Mouse (Mus musculus) embryonic facial prominence, embryonic 15.5 days (tissue): ENCODE data around the gene Pnpla7. TPM values are rescaled to one million over a fixed set of nuclear protein-coding genes. Genes with fewer than 3 reads are reported as not detected.

Source experiments
- ATAC-seq: fragments of 200-750 bp; cut with Nextera tagmentation; 2 replicates; pipeline ENCODE4 v1.8.0; 2017; ENCODE audit warnings: low read depth, moderate TSS enrichment; ENCODE audit not compliant: insufficient number of reproducible peaks, low FRiP score, low TSS enrichment
- H3K27ac ChIP-seq: fragments of 300-500 bp; sonication (generic); replicated peaks from 2 replicates; pipeline ENCODE4 v1.5.1; 2015; ENCODE audit warnings: mild to moderate bottlenecking, inconsistent platforms
- H3K27me3 ChIP-seq: fragments of 300-500 bp; sonication (generic); 2 replicates; pipeline ENCODE4 v1.6.1; 2015; ENCODE audit warnings: inconsistent platforms
- H3K36me3 ChIP-seq: fragments of 300-500 bp; sonication (generic); 2 replicates; pipeline ENCODE4 v1.6.1; 2015; ENCODE audit warnings: mild to moderate bottlenecking, inconsistent platforms
- H3K4me1 ChIP-seq: fragments of 300-500 bp; sonication (generic); 2 replicates; pipeline ENCODE4 v1.6.1; 2015; ENCODE audit warnings: inconsistent platforms
- H3K4me2 ChIP-seq: fragments of 300-500 bp; sonication (generic); replicated peaks from 2 replicates; pipeline ENCODE4 v1.6.1; 2015; ENCODE audit warnings: mild to moderate bottlenecking, inconsistent platforms
- H3K4me3 ChIP-seq: fragments of 300-500 bp; sonication (generic); replicated peaks from 2 replicates; pipeline ENCODE4 v1.5.1; 2015; ENCODE audit warnings: mild to moderate bottlenecking, inconsistent platforms
- H3K9ac ChIP-seq: fragments of 300-500 bp; sonication (generic); 2 replicates; pipeline ENCODE4 v1.6.1; 2015; ENCODE audit warnings: inconsistent platforms
- H3K9me3 ChIP-seq: fragments of 300-500 bp; sonication (generic); replicated peaks from 2 replicates; pipeline ENCODE4 v1.6.1; 2016; ENCODE audit warnings: inconsistent platforms
- WGBS: fragments of 180-500 bp; shearing (Covaris S2); methylation state at CpG from one replicate; pipeline ENCODE4 v1.1.7; 2015; 5-methylcytosine and 5-hydroxymethylcytosine counted together
- microRNA-seq: library from miRNA; unstranded; fragments of <30 nt; microRNA quantifications from one replicate; pipeline ENCODE4, GENCODE M21; 2016; ENCODE audit warnings: borderline number of aligned reads
- polyA plus RNA-seq: library from polyadenylated mRNA; unstranded; fragments of >200 nt; fragmentation: Nextera tagmentation; extraction: Ambion mirVana; gene quantifications from 2 replicates; pipeline ENCODE4 v1.2.1, GENCODE M21; 2015

Pnpla7 gene
- polyA plus RNA-seq, 1 experiment from 2014 or later, result 9.7 TPM

GRCm38 (mm10) chr2:25099703-25100102, 123.9 kb downstream of the Pnpla7 start:
- Histone ChIP-seq H3K4me1 (0 out of 2 replicates have a peak, but pooled peaks cover 6% of the 10 kb centered on the region), H3K27ac (no peak overlapping the region), H3K27me3 (peaks cover 4% of the 10 kb centered on the region; the same call in 1 of the 2 replicates), H3K36me3 (no peaks in the 10 kb centered on the region), H3K9ac (no peak overlapping the region), H3K4me2 (no peak overlapping the region), H3K9me3 (no peaks in the 10 kb centered on the region), H3K4me3 (no peak overlapping the region)
- ATAC-seq, result no peak
- 72% methylated on average over 3 of the region's 3 CpGs for WGBS

Small RNAs within 50 kb of the gene (microRNA-seq; reads per million reads assigned to microRNA genes)
- gene Gm22875, result not detected
- not detected for gene Gm24328
- gene Mir7664, result not detected

Other genes with a start within 250 kb of the Pnpla7 start
- gene Cacna1b, start 212.9 kb upstream of the Pnpla7 start, polyA plus RNA-seq, result 1.2 and 1.3 TPM in 2 replicates
- gene Ehmt1, start 56.4 kb upstream of the Pnpla7 start, polyA plus RNA-seq, result 85.2 and 88.4 TPM in 2 replicates
- 50.5 and 52.7 TPM in 2 replicates for gene Arrdc1, start 40.8 kb upstream of the Pnpla7 start, polyA plus RNA-seq
- gene Zmynd19, start 26.2 kb upstream of the Pnpla7 start, polyA plus RNA-seq, result 17.0 and 19.4 TPM in 2 replicates
- 25.7 and 32.6 TPM in 2 replicates for gene Dph7, start 13.6 kb upstream of the Pnpla7 start, polyA plus RNA-seq
- 127 and 132 TPM in 2 replicates for gene Mrpl41, start 935 bp upstream of the Pnpla7 start, polyA plus RNA-seq
- gene Nsmf, start 78.3 kb downstream of the Pnpla7 start, polyA plus RNA-seq, result 93.0 and 97.2 TPM in 2 replicates
- not detected in 2 replicates for gene Entpd8, start 104.3 kb downstream of the Pnpla7 start, polyA plus RNA-seq
- 0.37 and 0.39 TPM in 2 replicates for gene Noxa1, start 119.1 kb downstream of the Pnpla7 start, polyA plus RNA-seq
- 26.8 and 26.9 TPM in 2 replicates for gene Nrarp, start 204.7 kb downstream of the Pnpla7 start, polyA plus RNA-seq
- 9.3 and 10.5 TPM in 2 replicates for gene Tor4a, start 220.9 kb downstream of the Pnpla7 start, polyA plus RNA-seq
- gene Nelfb, start 235.5 kb downstream of the Pnpla7 start, polyA plus RNA-seq, result 114 and 115 TPM in 2 replicates
- gene Stpg3, start 238.6 kb downstream of the Pnpla7 start, polyA plus RNA-seq, result not detected in 2 replicates
- gene Fam166a, start 242.7 kb downstream of the Pnpla7 start, polyA plus RNA-seq, result 0.77 TPM in 1 of 2 replicates, not detected in the other
- 590 and 660 TPM in 2 replicates for gene Tubb4b, start 248.7 kb downstream of the Pnpla7 start, polyA plus RNA-seq